Mouse (Mus musculus) kidney, adult 2 months (tissue): Measurements from ENCODE around the gene Cfap20.

ENCODE experiments used
- CTCF ChIP-seq: fragments of 200-500 bp; conservative IDR thresholded peaks from 2 replicates; pipeline ENCODE4 v1.5.1; 2011; ENCODE audit warnings: low read depth, mild to moderate bottlenecking, control low read depth, low read length, moderate library complexity, mixed read lengths; ENCODE audit not compliant: insufficient read depth, insufficient read length
- POLR2A ChIP-seq: fragments of 200-500 bp; IDR thresholded peaks from one replicate; pipeline ENCODE4 v1.6.1; 2011; ENCODE audit warnings: low read depth, low read length, control low read depth

DNA sequence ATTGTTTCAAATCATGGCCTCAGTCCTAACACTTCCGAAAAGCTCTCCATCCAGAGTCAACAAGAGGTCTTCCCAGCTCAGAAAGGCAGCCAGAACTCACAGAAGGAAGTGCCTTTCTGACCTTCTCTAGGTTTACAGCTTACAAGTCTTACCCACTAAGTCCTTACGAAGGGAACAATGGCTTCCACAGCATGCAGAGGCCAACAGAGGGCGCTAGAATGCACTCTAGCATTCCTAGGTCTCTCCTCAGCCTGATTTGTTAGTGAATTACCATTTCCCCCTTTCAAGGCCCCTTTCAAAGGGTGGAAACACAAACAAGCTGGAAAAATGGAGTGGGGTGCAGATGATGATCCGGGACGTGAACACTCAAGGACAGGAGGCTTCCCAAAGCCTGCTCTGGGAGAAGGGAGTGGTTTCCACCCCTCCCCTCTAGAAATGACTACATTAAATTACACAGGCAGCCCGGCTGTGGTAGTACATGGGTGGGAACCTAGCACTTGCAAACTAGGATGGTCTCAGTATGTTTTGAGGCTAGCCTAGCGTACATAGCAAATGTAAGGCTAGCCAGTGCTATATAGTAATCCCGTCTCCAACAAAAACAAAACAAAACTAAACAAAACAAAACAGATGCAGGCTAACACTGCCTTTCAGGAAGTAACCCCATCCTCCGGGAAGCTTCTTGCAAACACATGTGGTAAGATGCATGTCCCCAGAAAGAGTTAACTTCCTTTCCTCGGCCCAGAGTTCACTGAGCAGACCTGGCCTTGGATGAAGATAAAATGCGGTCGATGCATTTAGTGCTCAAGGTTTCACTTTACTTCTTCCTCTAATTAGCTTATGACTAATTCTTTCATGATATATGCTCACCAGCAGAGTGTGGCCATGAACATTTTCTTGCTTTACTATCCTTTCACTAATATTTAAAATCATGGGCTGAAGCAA lies 6.8 kb downstream of the Cfap20 start:
- TF ChIP-seq CTCF = peak; percentile 82
- TF ChIP-seq POLR2A = no peak
